Mouse (Mus musculus) ovary, postnatal 14 days (tissue): ENCODE data around the gene Tbc1d5.
"Not testable (repeated sequence)": the region's sequence is repeated elsewhere in the genome, so short reads cannot be mapped to it uniquely, and the experiment has no call there.

Experiments
- DNase-seq: peaks from one replicate; pipeline ENCODE4 v3.0.0; 2022; ENCODE audit warnings: low spot score

Tbc1d5 gene

DNA sequence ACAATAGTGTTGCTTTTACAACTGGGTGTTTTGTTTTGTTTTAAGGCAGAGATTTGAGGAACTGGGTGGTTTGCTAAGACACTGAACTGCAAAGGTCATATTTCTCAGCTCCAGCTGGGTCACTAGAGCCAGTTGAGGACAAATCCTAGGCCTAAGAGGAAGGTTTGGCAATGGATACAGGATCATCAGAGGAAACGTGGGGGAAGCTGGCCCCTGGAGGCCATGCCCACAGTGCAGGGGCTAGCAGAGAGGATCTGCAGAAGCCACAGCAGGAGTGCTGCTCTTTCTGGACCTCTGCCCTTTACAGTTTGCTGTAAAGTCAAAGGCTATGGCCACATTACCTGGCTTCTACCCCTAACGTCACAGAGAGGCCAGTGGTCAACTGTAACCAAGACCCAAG is 428.3 kb downstream of the Tbc1d5 start:
- no peak for DNase-seq

GRCm38 (mm10) chr17:50741386-50741785 is 437.8 kb downstream of the Tbc1d5 start:
- no peak for DNase-seq

GRCm38 (mm10) chr17:50740804-50741203 is 438.3 kb downstream of the Tbc1d5 start:
- no peak for DNase-seq

DNA sequence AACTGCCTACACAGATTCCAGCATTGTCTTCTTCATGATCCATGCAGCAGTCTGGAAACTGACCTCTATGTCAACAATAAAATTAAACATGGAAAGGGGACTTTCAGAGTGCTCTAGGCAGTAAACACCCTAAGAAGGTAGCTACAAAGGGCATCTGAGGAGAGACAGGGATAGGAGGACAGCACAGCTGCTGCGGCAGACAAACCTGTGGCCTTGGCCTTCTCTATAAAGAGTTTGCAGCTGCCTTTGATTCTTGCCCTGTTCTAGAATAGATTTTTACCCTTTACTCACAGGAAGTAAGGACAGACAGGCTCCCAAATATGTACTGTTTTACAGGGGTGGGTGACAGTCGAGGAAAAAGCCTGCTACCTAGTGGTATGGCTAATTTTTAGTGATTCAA is 440.7 kb downstream of the Tbc1d5 start:
- DNase-seq = no peak

GRCm38 (mm10) chr17:50737068-50737467 is 442.1 kb downstream of the Tbc1d5 start:
- no peak for DNase-seq

DNA sequence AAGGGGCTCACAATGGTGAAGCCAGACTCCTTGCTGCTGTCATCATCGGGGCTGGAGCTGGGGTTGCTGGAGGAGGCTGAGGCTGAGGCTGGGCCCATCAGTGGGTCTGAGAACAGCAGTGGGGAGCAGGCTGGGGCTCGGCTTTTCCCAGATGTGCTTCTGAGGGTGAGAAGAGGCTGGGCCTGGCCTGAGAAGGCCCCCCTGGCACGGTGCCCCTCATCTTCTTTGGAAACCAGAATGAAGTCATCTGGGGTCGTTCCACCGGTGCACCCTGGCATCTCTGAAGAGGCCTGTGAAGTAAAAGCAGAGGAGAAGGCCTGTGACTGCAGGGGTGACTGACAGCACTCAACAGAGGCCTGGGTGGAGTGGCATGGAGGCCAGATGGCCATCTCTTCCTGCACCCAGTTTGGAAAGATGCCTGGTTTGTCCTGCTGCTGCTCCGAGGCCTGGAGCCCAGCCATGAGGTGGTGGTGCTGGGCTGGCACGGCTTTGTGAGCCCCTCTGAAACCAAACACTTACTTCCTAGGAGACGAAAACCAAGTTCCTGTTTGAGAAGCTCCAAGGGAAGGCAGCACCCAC is 443.1 kb downstream of the Tbc1d5 start:
- no peak for DNase-seq

DNA sequence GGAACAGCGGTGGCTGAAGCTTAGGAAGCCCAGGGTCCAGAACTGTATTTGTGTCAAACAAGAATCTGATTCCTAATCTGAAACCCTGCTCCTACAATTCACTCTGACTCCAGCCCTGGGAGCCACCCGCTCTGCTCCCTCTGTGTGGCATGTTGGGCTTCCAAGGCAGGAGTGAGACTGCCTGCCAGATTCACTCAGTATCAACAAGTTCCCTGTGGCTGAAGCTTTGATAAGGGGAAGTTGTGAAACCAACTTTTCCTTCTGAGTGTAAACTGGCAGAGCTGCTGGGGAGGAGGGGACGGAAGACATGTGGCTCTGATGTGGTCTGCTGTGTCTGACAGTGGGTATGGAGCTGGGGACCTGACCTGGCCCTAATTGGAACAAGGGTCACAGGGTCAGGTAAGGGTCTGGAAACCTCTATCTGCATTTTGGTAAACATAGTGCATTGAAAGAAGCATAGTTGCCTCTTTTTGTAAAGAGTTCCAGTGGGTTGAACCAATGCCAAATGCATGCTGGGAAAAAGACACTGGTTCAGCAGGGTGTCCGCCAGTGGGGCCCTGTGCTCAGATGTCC is 443.7 kb downstream of the Tbc1d5 start:
- DNase-seq = no peak

GRCm38 (mm10) chr17:50734781-50735180 is 444.4 kb downstream of the Tbc1d5 start:
- DNase-seq = no peak

- no peak for DNase-seq
Measured at GRCm38 (mm10) chr17:50733390-50733789, 445.8 kb downstream of the Tbc1d5 start.

DNA sequence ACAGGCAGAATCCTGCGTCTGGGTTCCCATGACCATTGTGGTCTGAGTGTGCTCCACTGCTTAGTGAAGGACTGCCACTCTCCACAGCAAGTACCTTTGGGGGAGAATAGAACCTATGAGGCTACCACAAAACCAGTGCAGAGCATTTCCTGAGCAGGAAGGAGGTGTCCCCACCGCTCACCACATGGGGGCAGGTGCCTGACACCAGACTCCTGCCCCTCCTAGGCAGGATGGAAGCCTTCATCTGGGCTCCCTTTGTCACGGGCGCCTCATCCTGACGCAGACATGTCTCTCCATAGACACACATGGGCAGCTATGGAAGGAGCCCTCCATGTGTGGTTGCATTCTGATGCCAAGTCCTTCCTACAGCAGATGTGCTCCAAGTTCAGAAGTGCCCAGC is 447.3 kb downstream of the Tbc1d5 start:
- no peak for DNase-seq

DNA sequence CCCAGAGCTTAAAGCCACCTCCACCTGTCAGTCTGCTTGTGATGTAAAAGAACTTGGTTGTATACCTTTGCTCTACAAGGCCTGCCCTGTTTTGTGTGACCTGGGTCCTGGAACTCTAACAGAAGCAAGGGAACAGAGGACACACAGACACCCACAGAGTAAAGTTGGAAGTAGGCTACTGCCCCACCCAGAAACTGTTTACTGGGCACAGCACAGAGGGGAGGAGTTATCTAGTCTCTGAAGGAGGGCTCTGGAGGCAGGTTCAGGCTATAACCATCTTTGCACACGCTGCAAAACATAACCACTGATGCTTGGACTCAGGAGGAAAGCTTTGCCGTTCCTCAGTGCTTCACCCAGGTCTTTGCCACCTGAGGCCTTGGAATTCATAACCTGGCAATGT is 448.3 kb downstream of the Tbc1d5 start:
- DNase-seq = no peak

DNA sequence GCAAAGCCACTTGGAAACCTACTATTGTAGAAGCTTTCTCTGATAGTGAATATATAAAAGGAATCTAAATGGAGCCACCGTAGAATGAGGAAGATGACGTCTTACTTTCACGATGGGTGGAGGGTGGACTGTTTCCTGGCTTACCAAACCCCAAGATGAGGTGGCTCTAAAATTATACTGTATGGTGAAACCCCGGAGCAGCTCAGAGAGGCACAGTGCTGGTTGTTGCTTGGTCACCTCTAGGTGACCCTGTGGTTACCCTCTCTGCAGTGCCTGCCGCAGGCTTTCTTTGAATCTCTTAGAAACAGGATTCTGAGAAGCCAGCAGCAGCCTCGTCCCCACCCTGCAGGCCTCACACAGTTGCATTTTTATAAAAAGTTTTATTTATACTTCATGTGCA is 449.6 kb downstream of the Tbc1d5 start:
- no peak for DNase-seq

DNA sequence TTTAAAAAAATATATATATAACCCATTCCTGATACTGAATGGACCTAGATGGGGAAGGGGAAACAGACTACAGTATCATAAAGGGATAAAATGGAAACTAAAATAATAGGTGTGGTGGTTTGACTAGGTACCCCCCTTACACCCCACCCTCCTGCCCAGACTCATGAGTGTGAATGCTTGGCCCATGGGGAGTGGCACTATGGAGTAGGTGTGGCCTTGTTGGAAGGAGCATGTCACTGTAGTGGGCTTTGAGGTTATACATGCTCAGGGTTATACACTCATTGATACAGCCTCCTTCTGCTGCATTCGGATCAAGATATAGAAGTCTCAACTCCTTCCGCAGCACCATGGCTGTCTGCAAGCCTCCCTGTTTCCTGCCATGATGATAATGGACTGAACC is 450.1 kb downstream of the Tbc1d5 start:
- DNase-seq = no peak

- no peak for DNase-seq
Measured at GRCm38 (mm10) chr17:50726265-50726664, 452.9 kb downstream of the Tbc1d5 start.

DNA sequence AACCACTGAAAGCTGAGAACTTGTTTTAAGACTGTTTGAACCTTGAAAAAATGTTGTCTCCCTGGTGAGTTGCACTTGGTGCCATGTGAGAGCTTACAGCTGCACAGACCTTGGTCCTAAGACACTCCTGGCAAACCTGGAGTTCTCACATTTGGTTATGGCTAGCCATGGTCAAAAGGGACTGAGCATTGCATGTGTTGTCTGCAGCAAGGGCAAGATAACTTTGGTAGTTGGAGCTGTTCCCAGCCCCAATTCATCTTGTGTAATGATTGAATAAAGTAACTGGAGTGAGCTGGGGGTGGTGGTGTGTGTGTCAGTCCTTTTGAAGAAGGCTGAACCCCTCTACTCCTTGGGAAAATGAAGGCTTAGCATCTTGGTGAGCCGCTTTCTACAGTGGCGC is 454.8 kb downstream of the Tbc1d5 start:
- DNase-seq = no peak

GRCm38 (mm10) chr17:50717586-50717985 is 461.6 kb downstream of the Tbc1d5 start:
- DNase-seq = no peak

DNA sequence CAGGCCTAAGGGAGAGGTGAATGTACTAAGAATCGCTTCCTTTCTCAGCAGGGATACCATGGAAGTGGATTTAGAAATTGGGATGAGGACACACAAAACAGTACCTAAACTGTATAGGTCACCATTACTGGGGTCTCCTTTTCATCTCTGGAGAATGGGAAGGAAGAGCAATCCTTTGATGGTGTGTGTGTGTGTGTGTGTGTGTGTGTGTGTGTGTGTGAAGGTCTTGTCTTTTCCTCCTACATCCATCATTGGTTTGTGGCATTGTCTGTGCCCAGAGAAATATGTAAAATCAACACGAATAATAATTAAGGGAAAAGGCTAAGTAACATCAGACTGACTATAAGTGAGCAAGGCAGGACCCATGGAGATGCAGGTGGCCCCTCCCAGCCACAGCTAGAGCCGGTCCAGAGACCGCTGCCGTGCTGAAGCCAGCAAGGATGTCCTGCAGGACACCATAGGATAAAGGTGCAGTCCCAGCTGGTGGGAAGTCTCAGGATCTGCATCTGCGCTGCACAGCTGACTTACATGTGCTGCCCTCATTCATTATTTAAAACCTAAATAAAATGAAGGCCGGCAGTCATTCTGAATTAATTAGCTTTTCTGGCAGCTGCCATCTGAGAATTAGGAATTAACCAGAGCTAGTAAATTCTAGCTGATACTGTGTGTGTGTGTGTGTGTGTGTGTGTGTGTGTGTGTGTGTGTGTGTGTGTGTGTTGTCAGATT is 468.5 kb downstream of the Tbc1d5 start:
- DNase-seq = no peak

DNA sequence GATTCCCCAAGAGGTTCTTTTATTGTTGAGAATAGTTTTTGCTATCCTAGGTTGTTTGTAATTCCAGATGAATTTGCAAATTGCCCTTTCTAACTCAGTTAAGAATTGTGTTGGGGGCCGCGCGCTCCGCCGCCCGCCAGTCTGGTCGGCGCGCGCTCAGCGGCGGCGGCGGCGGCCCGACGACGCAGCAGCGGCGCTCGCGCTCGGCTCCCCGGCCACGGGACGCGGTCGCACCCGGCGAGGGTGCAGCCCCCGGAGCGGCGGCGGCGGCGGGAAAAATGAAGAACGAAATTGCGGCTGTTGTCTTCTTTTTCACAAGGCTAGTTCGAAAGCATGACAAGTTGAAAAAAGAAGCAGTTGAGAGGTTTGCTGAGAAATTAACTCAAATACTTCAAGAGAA is 480.7 kb downstream of the Tbc1d5 start:
- DNase-seq = not testable (repeated sequence)

DNA sequence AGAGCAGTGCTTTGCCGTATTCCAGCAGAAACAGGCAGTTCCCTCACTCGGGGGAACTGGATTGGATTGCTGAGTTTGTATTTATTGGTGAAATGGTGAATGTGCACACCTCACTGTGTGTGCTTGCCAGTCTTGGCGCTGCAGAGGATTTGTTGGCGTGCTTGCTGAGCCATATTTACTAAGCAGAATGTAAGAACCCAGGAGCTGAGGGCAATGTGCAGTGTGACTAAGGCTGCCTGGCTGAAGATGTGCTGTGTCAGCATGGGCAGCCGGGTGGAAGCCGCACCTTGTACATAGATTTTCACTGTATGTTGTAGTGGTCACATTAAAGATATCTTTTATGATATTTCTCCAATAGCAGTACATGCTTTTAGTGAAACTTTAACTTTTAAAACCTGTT is 491.0 kb downstream of the Tbc1d5 start:
- no peak for DNase-seq

GRCm38 (mm10) chr17:50687670-50688069 is 491.5 kb downstream of the Tbc1d5 start:
- no peak for DNase-seq

GRCm38 (mm10) chr17:50684960-50685645 is 494.0 kb downstream of the Tbc1d5 start:
- DNase-seq = no peak
